Mouse (Mus musculus) megakaryocyte progenitor cell, adult 5-6 weeks (primary cell): ENCODE results near the gene Ctrl. TPM values are rescaled to one million over a fixed set of nuclear protein-coding genes. Genes with fewer than 3 reads are reported as not detected.

ENCODE experiments used
- total RNA-seq, 2 experiments: library from RNA; stranded (forward) in 1 of 2; stranded (reverse) in 1 of 2; fragments of 157-497, 149-512 nt in 1 of 2; fragments of 200-1000 nt in 1 of 2; gene quantifications; 2 replicates each; pipeline versions ENCODE4 v1.2.3 to v1.2.4; 2015 to 2017

Ctrl gene
- total RNA-seq, 2 experiments from 2014 or later, result 2.2 to 3.2 TPM

Other genes starting within 250 kb of the Ctrl start
- gene Carmil2, start 247.6 kb downstream of the Ctrl start, total RNA-seq (2015), result 2.2 and 3.4 TPM in 2 replicates
- gene Carmil2, start 247.6 kb downstream of the Ctrl start, total RNA-seq (2017), result 2.0 and 2.2 TPM in 2 replicates
- 40.1 and 56.7 TPM in 2 replicates for gene Acd, start 232.8 kb downstream of the Ctrl start, total RNA-seq (2015)
- 21.4 and 28.1 TPM in 2 replicates for gene Acd, start 232.8 kb downstream of the Ctrl start, total RNA-seq (2017)
- 5.8 and 7.1 TPM in 2 replicates for gene Pard6a, start 232.7 kb downstream of the Ctrl start, total RNA-seq (2015)
- gene Pard6a, start 232.7 kb downstream of the Ctrl start, total RNA-seq (2017), result 16.2 and 23.9 TPM in 2 replicates
- not detected in 2 replicates for gene 4933405L10Rik, start 226.2 kb downstream of the Ctrl start, total RNA-seq (2015)
- not detected in 2 replicates for gene 4933405L10Rik, start 226.2 kb downstream of the Ctrl start, total RNA-seq (2017)
- 12.7 and 13.0 TPM in 2 replicates for gene Enkd1, start 225.7 kb downstream of the Ctrl start, total RNA-seq (2015)
- 10.4 and 13.9 TPM in 2 replicates for gene Enkd1, start 225.7 kb downstream of the Ctrl start, total RNA-seq (2017)
- 0.74 and 1.0 TPM in 2 replicates for gene Gfod2, start 175.2 kb downstream of the Ctrl start, total RNA-seq (2015)
- 1.4 and 4.2 TPM in 2 replicates for gene Gfod2, start 175.2 kb downstream of the Ctrl start, total RNA-seq (2017)
- 12.6 and 13.2 TPM in 2 replicates for gene Ranbp10, start 106.5 kb downstream of the Ctrl start, total RNA-seq (2015)
- 7.7 and 9.2 TPM in 2 replicates for gene Ranbp10, start 106.5 kb downstream of the Ctrl start, total RNA-seq (2017)
- gene Tsnaxip1, start 106.1 kb downstream of the Ctrl start, total RNA-seq (2015), result not detected in 2 replicates
- not detected in 2 replicates for gene Tsnaxip1, start 106.1 kb downstream of the Ctrl start, total RNA-seq (2017)
- gene Cenpt, start 80.6 kb downstream of the Ctrl start, total RNA-seq (2015), result 18.3 and 21.2 TPM in 2 replicates
- gene Cenpt, start 80.6 kb downstream of the Ctrl start, total RNA-seq (2017), result 14.4 and 20.1 TPM in 2 replicates
- 30.9 and 32.4 TPM in 2 replicates for gene Thap11, start 78.7 kb downstream of the Ctrl start, total RNA-seq (2015)
- gene Thap11, start 78.7 kb downstream of the Ctrl start, total RNA-seq (2017), result 25.1 and 28.5 TPM in 2 replicates
- gene Nutf2, start 73.3 kb downstream of the Ctrl start, total RNA-seq (2015), result 261 and 316 TPM in 2 replicates
- gene Nutf2, start 73.3 kb downstream of the Ctrl start, total RNA-seq (2017), result 26.3 and 49.1 TPM in 2 replicates
- gene Edc4, start 53.0 kb downstream of the Ctrl start, total RNA-seq (2015), result 13.2 and 17.1 TPM in 2 replicates
- gene Edc4, start 53.0 kb downstream of the Ctrl start, total RNA-seq (2017), result 27.6 and 33.2 TPM in 2 replicates
- gene Nrn1l, start 40.3 kb downstream of the Ctrl start, total RNA-seq (2015), result 0.57 TPM in 1 of 2 replicates, not detected in the other
- gene Nrn1l, start 40.3 kb downstream of the Ctrl start, total RNA-seq (2017), result not detected in 2 replicates
- 13.4 and 14.8 TPM in 2 replicates for gene Pskh1, start 33.4 kb downstream of the Ctrl start, total RNA-seq (2015)
- gene Pskh1, start 33.4 kb downstream of the Ctrl start, total RNA-seq (2017), result 19.9 and 20.2 TPM in 2 replicates
- gene Psmb10, start 4.6 kb upstream of the Ctrl start, total RNA-seq (2015), result 127 and 155 TPM in 2 replicates
- gene Psmb10, start 4.6 kb upstream of the Ctrl start, total RNA-seq (2017), result 58.8 and 66.5 TPM in 2 replicates
- 0.83 TPM in 1 of 2 replicates, not detected in the other for gene Lcat, start 9.5 kb upstream of the Ctrl start, total RNA-seq (2015)
- 0.12 TPM in 1 of 2 replicates, not detected in the other for gene Lcat, start 9.5 kb upstream of the Ctrl start, total RNA-seq (2017)
- 2.0 and 3.5 TPM in 2 replicates for gene Slc12a4, start 32.2 kb upstream of the Ctrl start, total RNA-seq (2015)
- 7.7 and 8.4 TPM in 2 replicates for gene Slc12a4, start 32.2 kb upstream of the Ctrl start, total RNA-seq (2017)
- not detected in 2 replicates for gene Dpep3, start 45.6 kb upstream of the Ctrl start, total RNA-seq (2015)
- gene Dpep3, start 45.6 kb upstream of the Ctrl start, total RNA-seq (2017), result not detected in 2 replicates
- gene Dus2, start 57.5 kb upstream of the Ctrl start, total RNA-seq (2015), result 7.9 and 12.0 TPM in 2 replicates
- 10.8 and 20.3 TPM in 2 replicates for gene Dus2, start 57.5 kb upstream of the Ctrl start, total RNA-seq (2017)
- gene Dpep2nb, start 72.1 kb upstream of the Ctrl start, total RNA-seq (2015), result not detected in 2 replicates
- gene Dpep2nb, start 72.1 kb upstream of the Ctrl start, total RNA-seq (2017), result not detected in 2 replicates
- gene Ddx28, start 78.0 kb upstream of the Ctrl start, total RNA-seq (2015), result 8.6 and 12.0 TPM in 2 replicates
- 18.2 and 20.8 TPM in 2 replicates for gene Ddx28, start 78.0 kb upstream of the Ctrl start, total RNA-seq (2017)
- gene Nfatc3, start 125.0 kb upstream of the Ctrl start, total RNA-seq (2015), result 112 and 126 TPM in 2 replicates
- gene Nfatc3, start 125.0 kb upstream of the Ctrl start, total RNA-seq (2017), result 25.2 and 32.7 TPM in 2 replicates
- gene Esrp2, start 203.1 kb upstream of the Ctrl start, total RNA-seq (2015), result not detected in 2 replicates
- gene Esrp2, start 203.1 kb upstream of the Ctrl start, total RNA-seq (2017), result not detected in 2 replicates
- 18.6 and 20.1 TPM in 2 replicates for gene Pla2g15, start 216.5 kb upstream of the Ctrl start, total RNA-seq (2015)
- 16.0 and 18.8 TPM in 2 replicates for gene Pla2g15, start 216.5 kb upstream of the Ctrl start, total RNA-seq (2017)
- gene Slc7a6, start 235.0 kb upstream of the Ctrl start, total RNA-seq (2015), result 25.3 and 32.8 TPM in 2 replicates
- 20.8 and 27.6 TPM in 2 replicates for gene Slc7a6, start 235.0 kb upstream of the Ctrl start, total RNA-seq (2017)